Mouse (Mus musculus): ENCODE results near the gene Magel2. TPM values are rescaled to one million over a fixed set of nuclear protein-coding genes. Genes with fewer than 3 reads are reported as not detected.

Gene Magel2
- polyA plus RNA-seq (2014; fragmentation: Illumina TruSeq; extraction: RNeasy Lipid Tissue Mini Kit (QIAGEN cat#74804); ENCODE audit: low read depth, low replicate concordance), result not detected

GRCm38 (mm10) chr7:62376510-62377304 lies at the start of gene Magel2:
Magel2 (plus strand) TSS chr7:62377010.

DNA sequence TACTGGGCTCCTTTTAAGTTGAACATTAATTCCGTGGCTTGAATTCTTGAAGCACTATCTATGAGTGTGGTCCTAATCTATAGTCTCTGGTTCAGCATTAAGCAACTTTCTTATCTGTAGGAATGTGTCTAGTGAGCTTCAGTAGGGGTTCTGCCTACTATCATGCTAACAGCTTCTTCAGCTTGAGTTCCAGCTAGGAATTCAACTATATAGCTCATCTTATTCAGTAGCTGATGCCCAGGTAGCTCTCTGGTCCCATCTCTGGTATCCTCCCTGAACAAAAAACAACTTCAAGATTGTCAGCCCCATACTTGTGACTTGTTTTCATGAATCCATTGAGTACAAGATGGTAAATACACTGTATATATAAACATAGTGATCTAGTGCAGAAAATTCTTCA lies 30.5 kb upstream of the Magel2 start, which contains the start of gene Ndn:
Gene Ndn, plus strand, starts transcription at position 301 of the 400 bp plus-strand sequence.

GRCm38 (mm10) chr7:62419493-62420360 lies 42.9 kb downstream of the Magel2 start, which contains the start of gene Mkrn3:
Mkrn3 (minus strand) TSS chr7:62420139.

Other genes starting within 250 kb of the Magel2 start
- gene Ndn, start 30.4 kb upstream of the Magel2 start, polyA plus RNA-seq (2014; fragmentation: Illumina TruSeq; extraction: RNeasy Lipid Tissue Mini Kit (QIAGEN cat#74804); ENCODE audit: low read depth, low replicate concordance), result 3.9 TPM
- gene Mkrn3, start 43.1 kb downstream of the Magel2 start, polyA plus RNA-seq (2014; fragmentation: Illumina TruSeq; extraction: RNeasy Lipid Tissue Mini Kit (QIAGEN cat#74804); ENCODE audit: low read depth, low replicate concordance), result 0.24 TPM
- 0.45 TPM for gene Peg12, start 87.5 kb downstream of the Magel2 start, polyA plus RNA-seq (2014; fragmentation: Illumina TruSeq; extraction: RNeasy Lipid Tissue Mini Kit (QIAGEN cat#74804); ENCODE audit: low read depth, low replicate concordance)